Mouse (Mus musculus): ENCODE results near the gene Rho.

DNA sequence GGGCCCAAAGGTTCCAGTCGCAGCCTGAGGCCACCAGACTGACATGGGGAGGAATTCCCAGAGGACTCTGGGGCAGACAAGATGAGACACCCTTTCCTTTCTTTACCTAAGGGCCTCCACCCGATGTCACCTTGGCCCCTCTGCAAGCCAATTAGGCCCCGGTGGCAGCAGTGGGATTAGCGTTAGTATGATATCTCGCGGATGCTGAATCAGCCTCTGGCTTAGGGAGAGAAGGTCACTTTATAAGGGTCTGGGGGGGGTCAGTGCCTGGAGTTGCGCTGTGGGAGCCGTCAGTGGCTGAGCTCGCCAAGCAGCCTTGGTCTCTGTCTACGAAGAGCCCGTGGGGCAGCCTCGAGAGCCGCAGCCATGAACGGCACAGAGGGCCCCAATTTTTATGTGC is at the start of gene Rho:
- TF ChIP-seq ZC3H11A (IDR thresholded peaks at IDR 0.05; ENCODE audit: borderline replicate concordance, low read depth, low read length) (no peak), MAFK (IDR thresholded peaks at IDR 0.05; ENCODE audit: insufficient read depth, low read depth, low read length) (no peak), CHD2 (IDR thresholded peaks at IDR 0.05; ENCODE audit: low read depth, low read length) (no peak), HCFC1 (IDR thresholded peaks at IDR 0.05; ENCODE audit: borderline replicate concordance, insufficient read depth, low read length) (no peak)
